Mouse (Mus musculus) spleen, adult 12 weeks (tissue): Measurements from ENCODE around the gene Rps6ka2.
"Not testable (repeated sequence)": the region's sequence is repeated elsewhere in the genome, so short reads cannot be mapped to it uniquely, and the experiment has no call there.

Experiments used
- DNase-seq: peaks from one replicate; pipeline ENCODE4 v3.0.0; 2022; ENCODE audit warnings: low spot score

Rps6ka2 gene

GRCm38 (mm10) chr17:7169627-7170303, at the start of gene Rps6ka2:
Gene Rps6ka2, plus strand, starts transcription at chr17:7170115.
- peak; percentile 77 for DNase-seq

DNA sequence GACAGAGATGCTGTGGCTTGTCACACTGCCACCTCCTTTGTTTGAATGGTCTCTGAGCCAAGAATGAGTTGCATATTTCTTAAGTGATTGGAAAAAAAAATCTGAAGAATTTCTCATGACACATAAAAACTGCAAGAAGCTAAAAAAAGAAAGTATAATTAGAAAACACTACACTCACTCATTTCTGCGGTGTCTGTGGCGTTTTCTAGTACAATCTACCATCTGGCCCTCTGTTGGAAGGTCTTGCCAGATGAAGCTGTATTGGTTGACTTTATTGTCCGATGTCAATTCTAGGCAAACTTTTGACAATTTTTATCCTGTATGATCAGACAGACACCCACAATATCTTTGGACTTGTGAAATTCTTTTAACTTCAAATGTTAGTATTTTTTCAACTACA, 49.1 kb upstream of the Rps6ka2 start:
- DNase-seq: not testable (repeated sequence)

DNA sequence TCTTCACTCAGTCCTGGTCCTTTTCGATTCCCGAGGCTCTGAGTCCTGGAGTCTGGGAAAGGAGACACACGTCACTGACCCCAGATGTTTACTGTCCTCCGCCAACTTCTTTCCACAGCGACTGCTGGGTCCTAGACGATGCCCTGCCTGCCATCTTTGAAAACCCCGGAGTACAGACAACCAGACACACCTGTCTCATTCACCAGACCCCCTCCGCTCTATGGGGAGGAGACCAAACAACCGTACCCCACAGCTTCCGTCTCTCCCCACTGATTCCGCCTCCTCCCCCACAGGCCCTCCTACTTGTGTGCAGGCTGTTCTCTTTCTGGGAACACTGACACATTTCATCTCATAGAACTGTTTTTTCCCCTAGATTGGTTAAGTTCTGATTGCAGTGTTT, 47.4 kb upstream of the Rps6ka2 start:
- not testable (repeated sequence) for DNase-seq

DNA sequence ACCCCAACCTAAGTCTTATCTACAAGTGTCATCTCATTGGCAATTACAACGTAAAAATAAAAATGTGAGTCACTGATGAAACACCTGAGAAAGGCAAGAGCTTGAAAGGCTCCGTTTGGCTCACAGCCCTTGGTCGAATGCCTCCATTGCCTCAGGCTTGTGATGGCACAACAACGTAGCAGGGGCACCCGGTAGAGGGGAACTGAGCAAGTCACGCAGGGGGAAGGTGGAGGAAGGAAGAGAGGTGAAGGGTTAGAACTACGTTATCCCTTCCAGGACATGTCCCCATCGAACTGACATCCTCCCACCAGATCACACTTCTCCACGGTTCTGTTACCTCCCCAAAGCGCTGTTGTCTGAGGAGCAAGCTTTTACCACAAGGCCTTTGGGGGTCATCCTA, 43.4 kb upstream of the Rps6ka2 start:
- DNase-seq: not testable (repeated sequence)

GRCm38 (mm10) chr17:7134002-7134401, 35.9 kb upstream of the Rps6ka2 start:
- DNase-seq: not testable (repeated sequence)

GRCm38 (mm10) chr17:7135277-7135676, 34.6 kb upstream of the Rps6ka2 start:
- DNase-seq: not testable (repeated sequence)

GRCm38 (mm10) chr17:7138186-7138925, 31.6 kb upstream of the Rps6ka2 start:
- no peak for DNase-seq

GRCm38 (mm10) chr17:7140399-7141174, 29.3 kb upstream of the Rps6ka2 start:
- no peak for DNase-seq

- DNase-seq: no peak
Measured at GRCm38 (mm10) chr17:7142367-7142766, 27.5 kb upstream of the Rps6ka2 start.

DNA sequence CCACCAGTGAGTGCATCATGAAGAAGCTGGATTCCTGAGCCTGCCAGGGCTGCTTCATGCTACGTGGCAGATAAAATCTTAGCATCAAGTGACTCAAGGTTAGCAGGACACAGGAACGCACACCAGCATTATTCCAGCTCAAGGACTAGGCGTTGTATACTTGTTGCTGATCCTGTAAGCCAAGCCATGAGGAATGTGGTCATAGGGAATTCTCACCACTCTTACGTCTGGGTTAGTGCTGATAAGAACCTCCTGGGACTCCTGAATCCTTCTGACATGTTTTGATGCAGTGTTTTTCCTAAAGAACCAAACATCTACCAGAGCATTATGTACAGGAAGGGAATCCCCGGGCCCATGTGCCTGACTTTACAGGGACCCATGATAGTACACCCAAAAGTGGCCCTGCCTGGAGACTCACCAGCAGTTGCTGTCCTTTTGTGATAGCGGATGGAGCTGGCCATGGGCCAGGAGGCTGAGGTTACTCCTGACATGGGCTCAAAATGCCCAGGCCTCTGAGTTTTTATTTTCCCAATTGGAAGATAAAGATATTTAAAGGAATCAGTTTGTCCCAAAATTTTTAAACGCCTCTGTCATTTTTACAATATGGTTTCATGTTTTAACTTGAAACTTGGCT, 25.9 kb upstream of the Rps6ka2 start:
- DNase-seq: no peak

- no peak for DNase-seq
Measured at GRCm38 (mm10) chr17:7145373-7146058, 24.4 kb upstream of the Rps6ka2 start.

GRCm38 (mm10) chr17:7146479-7146878, 23.4 kb upstream of the Rps6ka2 start:
- DNase-seq: no peak

- DNase-seq: no peak
Measured at GRCm38 (mm10) chr17:7147920-7148321, 22.0 kb upstream of the Rps6ka2 start.

DNA sequence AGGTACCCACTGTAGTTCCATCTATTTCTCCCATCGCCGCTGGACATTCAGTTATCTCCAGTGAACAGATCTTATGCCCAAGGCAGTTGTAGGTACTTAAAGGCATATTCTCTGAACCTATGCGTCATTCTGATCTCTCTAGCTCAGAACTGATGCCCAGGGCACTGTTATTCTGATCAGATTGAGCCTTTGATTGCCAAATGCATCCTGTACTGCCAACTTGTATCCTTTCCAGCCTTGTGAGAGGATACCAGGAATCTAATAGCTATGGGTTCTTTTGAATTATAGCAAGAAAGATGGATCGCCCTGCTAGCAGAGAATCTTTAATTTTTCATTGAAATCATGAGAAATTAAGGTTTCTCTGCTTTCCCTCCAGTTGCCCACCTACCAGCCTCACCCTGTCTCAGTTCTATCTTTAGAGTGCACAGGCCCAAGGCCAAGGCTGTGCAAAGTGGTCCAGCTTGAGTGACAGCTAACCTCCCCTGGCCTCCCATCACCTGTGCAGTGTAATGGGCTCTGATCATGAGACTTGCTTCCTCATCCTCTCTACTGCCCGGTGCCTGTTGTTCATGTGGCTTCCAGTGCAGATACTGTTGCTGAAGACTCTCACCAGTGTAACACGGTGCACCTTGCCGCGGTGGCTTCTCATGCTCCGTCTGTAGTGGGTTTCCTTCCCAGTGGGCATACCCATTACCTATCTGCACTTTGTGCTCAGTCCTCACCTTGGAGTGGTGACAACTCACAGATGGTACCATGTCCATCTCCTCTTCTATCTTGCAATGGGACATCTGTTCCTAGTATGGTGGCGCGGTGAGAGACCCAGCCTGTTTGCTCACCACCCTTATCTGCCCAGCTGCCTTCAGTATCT, 20.4 kb upstream of the Rps6ka2 start:
- no peak for DNase-seq

- no peak for DNase-seq
Measured at GRCm38 (mm10) chr17:7151446-7152100, 18.3 kb upstream of the Rps6ka2 start.

DNA sequence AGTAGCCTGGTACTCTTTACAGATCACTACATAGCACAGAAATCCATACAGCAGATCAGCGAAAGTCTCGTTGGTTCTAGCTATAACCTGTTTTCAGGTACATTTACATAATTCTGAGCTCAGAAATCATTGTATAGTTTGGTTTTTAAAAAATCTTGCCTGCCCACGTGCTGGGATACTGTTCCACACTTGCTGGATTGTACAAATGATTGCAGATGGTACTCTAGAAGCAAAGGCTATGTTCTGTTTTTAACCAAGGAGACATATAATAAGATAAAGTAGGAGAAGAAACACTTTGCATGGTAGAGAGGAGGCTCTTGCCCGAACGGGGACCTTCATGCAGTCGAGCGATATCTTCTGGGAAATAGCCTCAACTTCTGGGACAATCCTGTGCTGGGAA, 17.3 kb upstream of the Rps6ka2 start:
- no peak for DNase-seq

GRCm38 (mm10) chr17:7163955-7164354, 6.0 kb upstream of the Rps6ka2 start:
- no peak for DNase-seq

- no peak for DNase-seq
Measured at GRCm38 (mm10) chr17:7165524-7165923, 4.4 kb upstream of the Rps6ka2 start.

GRCm38 (mm10) chr17:7168961-7169626, 821 bp upstream of the Rps6ka2 start:
- DNase-seq: no peak
